Mouse (Mus musculus) bone marrow, adult 2 months (tissue): ENCODE measurements around the gene Tmprss12. TPM values are rescaled to one million over a fixed set of nuclear protein-coding genes. Genes with fewer than 3 reads are reported as not detected.
"Not testable (repeated sequence)": the region's sequence is repeated elsewhere in the genome, so short reads cannot be mapped to it uniquely, and the experiment has no call there.

Experiments used
- H3K27ac ChIP-seq: fragments of 200-500 bp; 2 replicates; pipeline ENCODE4 v1.5.1; 2012; ENCODE audit warnings: low read depth, mild to moderate bottlenecking, control low read depth, inconsistent platforms, low read length; ENCODE audit not compliant: control insufficient read depth, poor library complexity, insufficient read depth
- H3K4me1 ChIP-seq: fragments of 200-500 bp; 2 replicates; pipeline ENCODE4 v1.6.1; 2011; ENCODE audit warnings: low read length; ENCODE audit not compliant: control insufficient read depth, insufficient read depth
- H3K4me3 ChIP-seq: fragments of 200-500 bp; replicated peaks from 2 replicates; pipeline ENCODE3; 2011; ENCODE audit warnings: mild to moderate bottlenecking, low read depth, low read length, control low read depth; ENCODE audit not compliant: control insufficient read depth
- CTCF ChIP-seq: fragments of 200-500 bp; IDR thresholded peaks from 2 replicates; pipeline ENCODE4 v1.5.1; 2011; ENCODE audit warnings: low read length, control low read depth; ENCODE audit not compliant: control insufficient read depth, insufficient read depth
- POLR2A ChIP-seq: fragments of 200-500 bp; IDR thresholded peaks from 2 replicates; pipeline ENCODE4 v1.6.1; 2011; ENCODE audit warnings: low read depth, mild to moderate bottlenecking, control low read depth, low read length, borderline replicate concordance; ENCODE audit not compliant: control insufficient read depth
- WGBS: fragments of 180-500 bp; shearing (Covaris S2); methylation state at CpG from one replicate; pipeline ENCODE4 v1.1.7; 2018; 5-methylcytosine and 5-hydroxymethylcytosine counted together
- polyA plus RNA-seq: library from polyadenylated mRNA; stranded (reverse); fragments of >200 nt; gene quantifications from 2 replicates; pipeline ENCODE4 v1.2.4, GENCODE M21; 2011; ENCODE audit warnings: low replicate concordance; ENCODE audit not compliant: missing spikeins, insufficient read depth, insufficient read length

The Tmprss12 gene
- polyA plus RNA-seq, 1 experiment = not detected

DNA sequence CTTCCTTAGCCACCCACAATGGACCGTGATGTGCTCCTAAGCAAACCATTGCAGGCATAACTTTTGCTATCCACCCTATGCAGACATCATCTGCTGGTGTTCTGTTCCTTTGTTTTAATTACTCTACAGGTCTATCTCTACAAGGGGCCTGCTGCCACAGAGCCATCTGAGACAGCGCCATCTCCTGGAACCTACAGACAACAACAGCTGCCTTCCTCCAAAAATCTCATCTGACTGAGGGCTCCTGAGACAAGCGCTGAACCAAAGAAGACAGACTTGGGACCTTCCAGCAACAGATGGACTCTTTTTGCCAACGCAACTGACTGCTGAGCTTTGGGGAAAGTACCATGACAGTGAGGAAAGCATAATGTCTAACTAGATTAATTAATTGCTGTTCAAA, 47.5 kb downstream of the Tmprss12 start:
- H3K27ac ChIP-seq, H3K4me1 ChIP-seq, H3K4me3 ChIP-seq: not testable (repeated sequence)
- 85% methylated on average over 4 of the region's 4 CpGs for WGBS
- TF ChIP-seq CTCF = 0 out of 2 replicates have a peak, but pooled peaks have one; percentile 12

DNA sequence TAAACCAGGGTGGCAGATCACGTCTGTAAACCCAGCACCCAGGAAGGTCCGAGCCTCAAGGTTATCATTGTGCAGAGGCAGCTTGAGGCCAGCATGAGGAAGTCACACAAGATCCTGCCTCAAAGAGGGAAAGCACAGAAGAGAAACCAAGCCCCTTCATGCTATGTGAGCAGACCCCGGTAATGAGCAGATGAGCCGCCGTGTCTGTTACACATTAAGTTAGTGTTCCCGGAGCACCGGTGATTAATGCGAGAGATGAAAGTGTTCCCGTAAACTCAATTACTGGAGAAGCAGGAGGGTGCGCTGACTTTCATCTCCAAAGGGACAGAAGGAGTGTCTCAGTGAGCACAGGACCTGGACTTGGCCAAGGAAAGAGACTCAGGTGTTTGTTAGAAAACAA, 48.7 kb downstream of the Tmprss12 start:
- not testable (repeated sequence) for H3K4me3 ChIP-seq, H3K27ac ChIP-seq, H3K4me1 ChIP-seq
- WGBS = 88% methylated on average over 10 of the region's 10 CpGs

DNA sequence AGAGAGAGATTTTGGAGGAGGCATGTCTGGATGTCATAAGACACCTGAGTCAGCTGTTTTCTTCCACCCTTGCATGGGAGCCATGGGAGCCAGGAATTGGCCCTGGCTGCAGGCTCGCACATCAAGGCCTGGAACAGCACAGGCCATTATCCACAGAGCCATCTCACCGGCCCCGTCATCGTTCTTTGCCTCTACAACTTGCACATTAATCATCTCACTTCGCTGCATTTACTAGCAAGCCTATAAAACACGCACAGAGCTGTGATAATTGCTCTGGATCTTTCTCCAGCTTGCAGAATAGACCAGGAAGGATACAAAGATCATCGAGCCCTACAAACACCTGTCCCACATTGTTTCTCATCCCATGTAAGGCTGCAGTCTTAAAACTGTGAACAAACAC, 50.1 kb downstream of the Tmprss12 start:
- Histone ChIP-seq H3K27ac (no peak overlapping the region), H3K4me3 (no peak overlapping the region), H3K4me1 (no peaks in the 10 kb centered on the region)
- TF ChIP-seq CTCF = no peak
- no peak for TF ChIP-seq POLR2A
- WGBS = 86% methylated on average over 7 of the region's 7 CpGs

DNA sequence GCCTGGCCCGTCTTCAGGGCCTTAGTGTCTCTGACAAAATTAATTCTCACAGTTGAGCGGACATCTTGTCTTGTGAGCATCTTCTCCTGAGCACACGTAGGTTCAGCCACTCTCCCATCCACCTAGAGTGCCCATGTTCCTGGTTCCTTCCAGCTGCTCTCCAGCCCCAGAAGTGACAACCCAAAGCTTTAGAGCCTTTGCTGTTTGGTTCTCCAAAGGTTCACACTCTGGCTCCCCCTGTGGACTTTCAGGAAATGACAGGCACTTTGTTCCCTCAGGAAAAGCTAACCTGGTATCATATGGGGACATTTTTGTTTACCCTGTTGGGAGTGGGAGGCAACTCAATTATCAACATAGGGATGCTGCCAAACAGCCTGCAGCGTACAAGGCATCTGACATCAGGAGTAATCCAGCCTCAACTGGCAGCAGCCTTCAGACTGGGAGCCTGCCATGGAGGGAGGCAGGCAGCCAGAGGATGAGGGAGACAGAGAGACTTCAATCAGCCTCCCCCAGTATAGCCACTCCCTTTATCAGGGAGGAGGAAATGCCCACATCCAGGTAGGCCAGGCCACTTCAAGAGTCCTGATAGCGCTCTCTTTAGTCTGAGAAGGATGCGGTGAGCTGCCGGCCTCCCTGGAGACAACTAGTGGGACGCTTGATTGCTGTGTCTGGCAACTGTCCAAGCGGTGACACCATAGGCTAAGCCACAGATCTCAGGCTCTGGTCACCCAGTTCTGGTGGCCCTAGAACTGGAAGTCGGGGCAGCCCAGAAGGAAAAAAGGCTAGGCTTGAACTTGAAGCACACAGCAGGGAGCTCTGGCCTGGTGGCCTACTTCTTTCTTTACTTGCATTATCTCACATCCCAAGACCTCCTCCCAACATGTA, 51.7 kb downstream of the Tmprss12 start:
- H3K4me1 ChIP-seq, H3K4me3 ChIP-seq, H3K27ac ChIP-seq: not testable (repeated sequence)
- 73% methylated on average over 3 of the region's 10 CpGs for WGBS

GRCm38 (mm10) chr15:100334629-100335028, 54.0 kb downstream of the Tmprss12 start, which contains the start of gene Mettl7a3:
Mettl7a3 (plus strand) TSS chr15:100334929.
- no peak for TF ChIP-seq POLR2A
- no peak for TF ChIP-seq CTCF
- Histone ChIP-seq H3K4me3 (no peak within 1 kb of the TSS), H3K4me1 (no peaks in the 10 kb centered on the region), H3K27ac (no peak within 1 kb of the TSS)
- WGBS = 76% methylated on average over 10 of the region's 10 CpGs

GRCm38 (mm10) chr15:100337328-100337727, 56.7 kb downstream of the Tmprss12 start:
- not testable (repeated sequence) for H3K27ac ChIP-seq, H3K4me1 ChIP-seq, H3K4me3 ChIP-seq

GRCm38 (mm10) chr15:100337847-100338246, 57.2 kb downstream of the Tmprss12 start:
- not testable (repeated sequence) for H3K4me3 ChIP-seq, H3K4me1 ChIP-seq, H3K27ac ChIP-seq
- 20% methylated on average over 10 of the region's 10 CpGs for WGBS
- TF ChIP-seq CTCF = 0 out of 2 replicates have a peak, but pooled peaks have one; percentile 20

GRCm38 (mm10) chr15:100341314-100341980, 60.8 kb downstream of the Tmprss12 start:
- 80% methylated on average over 5 of the region's 5 CpGs for WGBS
- H3K27ac ChIP-seq, H3K4me3 ChIP-seq, H3K4me1 ChIP-seq: not testable (repeated sequence)

Other genes with a start within 250 kb of the Tmprss12 start
- gene Dip2b, start 242.2 kb upstream of the Tmprss12 start, polyA plus RNA-seq = 3.3 and 7.1 TPM in 2 replicates
- gene Atf1, start 53.0 kb upstream of the Tmprss12 start, polyA plus RNA-seq = 36.5 and 58.0 TPM in 2 replicates
- 29.4 and 34.3 TPM in 2 replicates for gene Mettl7a1, start 23.3 kb downstream of the Tmprss12 start, polyA plus RNA-seq
- gene Mettl7a3, start 54.1 kb downstream of the Tmprss12 start, polyA plus RNA-seq = not detected in 2 replicates
- not detected in 2 replicates for gene Methig1, start 72.3 kb downstream of the Tmprss12 start, polyA plus RNA-seq
- gene Mettl7a2, start 72.4 kb downstream of the Tmprss12 start, polyA plus RNA-seq = not detected in 2 replicates
- not detected in 2 replicates for gene Higd1c, start 83.7 kb downstream of the Tmprss12 start, polyA plus RNA-seq
- not detected in 2 replicates for gene Gm5475, start 141.3 kb downstream of the Tmprss12 start, polyA plus RNA-seq
- 27.7 and 30.7 TPM in 2 replicates for gene Slc11a2, start 144.2 kb downstream of the Tmprss12 start, polyA plus RNA-seq
- gene Letmd1, start 188.2 kb downstream of the Tmprss12 start, polyA plus RNA-seq = 10.9 and 19.1 TPM in 2 replicates
- gene Csrnp2, start 214.7 kb downstream of the Tmprss12 start, polyA plus RNA-seq = 0.43 and 3.0 TPM in 2 replicates